Mouse (Mus musculus): ENCODE data around the gene Sema3a. TPM values are rescaled to one million over a fixed set of nuclear protein-coding genes. Genes with fewer than 3 reads are reported as not detected.
"Not testable (repeated sequence)": the region's sequence is repeated elsewhere in the genome, so short reads cannot be mapped to it uniquely, and the experiment has no call there.

The Sema3a gene
- total RNA-seq, 2 experiments from 2014 or later: 5.7 to 8.1 TPM

- no peak for DNase-seq
Measured at GRCm38 (mm10) chr5:13557257-13557656, 432.0 kb downstream of the Sema3a start.

GRCm38 (mm10) chr5:13573867-13574266, 448.7 kb downstream of the Sema3a start:
- DNase-seq: no peak

GRCm38 (mm10) chr5:13579123-13579522, 453.9 kb downstream of the Sema3a start:
- DNase-seq: no peak

GRCm38 (mm10) chr5:13585559-13586207, 460.5 kb downstream of the Sema3a start:
- peak; percentile 22 for DNase-seq

GRCm38 (mm10) chr5:13594422-13594821, 469.2 kb downstream of the Sema3a start:
- DNase-seq: no peak

- no peak for DNase-seq
Measured at GRCm38 (mm10) chr5:13611631-13612030, 486.4 kb downstream of the Sema3a start.

- DNase-seq: no peak
Measured at GRCm38 (mm10) chr5:13612088-13612487, 486.9 kb downstream of the Sema3a start.

GRCm38 (mm10) chr5:13614575-13614974, 489.4 kb downstream of the Sema3a start:
- DNase-seq: not testable (repeated sequence)

- no peak for DNase-seq
Measured at GRCm38 (mm10) chr5:13615907-13616306, 490.7 kb downstream of the Sema3a start.

- DNase-seq: no peak
Measured at GRCm38 (mm10) chr5:13622578-13622977, 497.4 kb downstream of the Sema3a start.

GRCm38 (mm10) chr5:13624754-13625153, 499.5 kb downstream of the Sema3a start:
- DNase-seq: no peak

- no peak for DNase-seq
Measured at GRCm38 (mm10) chr5:13626093-13626492, 500.9 kb downstream of the Sema3a start.

- peak; percentile 84 for DNase-seq
Measured at GRCm38 (mm10) chr5:13628606-13629311, 503.5 kb downstream of the Sema3a start.

- no peak for DNase-seq
Measured at GRCm38 (mm10) chr5:13629916-13630315, 504.7 kb downstream of the Sema3a start.

- DNase-seq: no peak
Measured at GRCm38 (mm10) chr5:13630692-13631091, 505.5 kb downstream of the Sema3a start.

- no peak for DNase-seq
Measured at GRCm38 (mm10) chr5:13636237-13636636, 511.0 kb downstream of the Sema3a start.

All from heart, postnatal 4 days (tissue).